Mouse (Mus musculus): Measurements from ENCODE around the gene Sec63. TPM values are rescaled to one million over a fixed set of nuclear protein-coding genes. Genes with fewer than 3 reads are reported as not detected.
A peak's percentile ranks its signal among the peaks of the same experiment; 100 is the strongest.

Sec63 gene
- polyA plus RNA-seq, 1 experiment: 35.1 TPM

GRCm38 (mm10) chr10:42842358-42842757 lies 81.1 kb downstream of the Sec63 start:
- no peak overlapping the region for H3K27ac ChIP-seq (ENCODE audit: insufficient read depth, low read length)
- TF ChIP-seq POLR2A (IDR thresholded peaks at IDR 0.05; ENCODE audit: insufficient read depth, low read length) (no peak), CTCF (IDR thresholded peaks at IDR 0.05; ENCODE audit: low read depth, low read length) (peak; percentile 95)
- no peaks in the 10 kb centered on the region for H3K36me3 ChIP-seq (ENCODE audit: control insufficient read depth, insufficient read depth, low read length, poor library complexity, severe bottlenecking)
- no peak overlapping the region for H3K4me3 ChIP-seq (ENCODE audit: low read depth, low read length)
- H3K27me3 ChIP-seq (ENCODE audit: control insufficient read depth, insufficient read depth, low read length, poor library complexity, severe bottlenecking): no peaks in the 10 kb centered on the region
- H3K9ac ChIP-seq (ENCODE audit: low read depth, poor library complexity, severe bottlenecking): no peak overlapping the region
- H3K9me3 ChIP-seq (replicated peaks; ENCODE audit: control insufficient read depth, insufficient read depth, low read length, poor library complexity, severe bottlenecking): peaks cover 6% of the 10 kb centered on the region; the same call in 1 of the 2 replicates
- no peaks in the 10 kb centered on the region for H3K4me1 ChIP-seq (ENCODE audit: control insufficient read depth, insufficient read depth, low read length)

- Histone ChIP-seq H3K9me3 (replicated peaks; ENCODE audit: control insufficient read depth, insufficient read depth, low read length, poor library complexity, severe bottlenecking) (peaks cover 6% of the 10 kb centered on the region; the same call in 1 of the 2 replicates), H3K4me1 (ENCODE audit: control insufficient read depth, insufficient read depth, low read length) (no peaks in the 10 kb centered on the region), H3K27me3 (ENCODE audit: control insufficient read depth, insufficient read depth, low read length, poor library complexity, severe bottlenecking) (no peaks in the 10 kb centered on the region), H3K4me3 (ENCODE audit: low read depth, low read length) (no peak overlapping the region), H3K27ac (ENCODE audit: insufficient read depth, low read length) (no peak overlapping the region), H3K9ac (ENCODE audit: low read depth, poor library complexity, severe bottlenecking) (no peak overlapping the region), H3K36me3 (ENCODE audit: control insufficient read depth, insufficient read depth, low read length, poor library complexity, severe bottlenecking) (no peaks in the 10 kb centered on the region)
- TF ChIP-seq CTCF (IDR thresholded peaks at IDR 0.05; ENCODE audit: low read depth, low read length) (no peak), POLR2A (IDR thresholded peaks at IDR 0.05; ENCODE audit: insufficient read depth, low read length) (no peak), EP300 (IDR thresholded peaks at IDR 0.05; ENCODE audit: insufficient read depth, low read depth, low read length) (no peak)
Observed at GRCm38 (mm10) chr10:42843416-42843815, 82.1 kb downstream of the Sec63 start.

- Histone ChIP-seq H3K27me3 (ENCODE audit: control insufficient read depth, insufficient read depth, low read length, poor library complexity, severe bottlenecking) (no peaks in the 10 kb centered on the region), H3K4me1 (ENCODE audit: control insufficient read depth, insufficient read depth, low read length) (no peaks in the 10 kb centered on the region), H3K36me3 (ENCODE audit: control insufficient read depth, insufficient read depth, low read length, poor library complexity, severe bottlenecking) (no peaks in the 10 kb centered on the region), H3K9me3 (replicated peaks; ENCODE audit: control insufficient read depth, insufficient read depth, low read length, poor library complexity, severe bottlenecking) (peaks cover 6% of the 10 kb centered on the region; the same call in 1 of the 2 replicates), H3K4me3 (ENCODE audit: low read depth, low read length) (no peak overlapping the region), H3K27ac (ENCODE audit: insufficient read depth, low read length) (no peak overlapping the region), H3K9ac (ENCODE audit: low read depth, poor library complexity, severe bottlenecking) (no peak overlapping the region)
- TF ChIP-seq EP300 (IDR thresholded peaks at IDR 0.05; ENCODE audit: insufficient read depth, low read depth, low read length) (no peak), CTCF (IDR thresholded peaks at IDR 0.05; ENCODE audit: low read depth, low read length) (no peak), POLR2A (IDR thresholded peaks at IDR 0.05; ENCODE audit: insufficient read depth, low read length) (no peak)
Observed at GRCm38 (mm10) chr10:42845480-42845879, 84.2 kb downstream of the Sec63 start.

- H3K27me3 ChIP-seq (ENCODE audit: control insufficient read depth, insufficient read depth, low read length, poor library complexity, severe bottlenecking): no peaks in the 10 kb centered on the region
- H3K27ac ChIP-seq (ENCODE audit: insufficient read depth, low read length): no peak overlapping the region
- H3K9me3 ChIP-seq (replicated peaks; ENCODE audit: control insufficient read depth, insufficient read depth, low read length, poor library complexity, severe bottlenecking): peaks cover 6% of the 10 kb centered on the region; the same call in 1 of the 2 replicates
- H3K9ac ChIP-seq (ENCODE audit: low read depth, poor library complexity, severe bottlenecking): no peak overlapping the region
- H3K36me3 ChIP-seq (ENCODE audit: control insufficient read depth, insufficient read depth, low read length, poor library complexity, severe bottlenecking): no peaks in the 10 kb centered on the region
- TF ChIP-seq EP300 (IDR thresholded peaks at IDR 0.05; ENCODE audit: insufficient read depth, low read depth, low read length) (no peak), POLR2A (IDR thresholded peaks at IDR 0.05; ENCODE audit: insufficient read depth, low read length) (no peak), CTCF (IDR thresholded peaks at IDR 0.05; ENCODE audit: low read depth, low read length) (no peak)
- no peaks in the 10 kb centered on the region for H3K4me1 ChIP-seq (ENCODE audit: control insufficient read depth, insufficient read depth, low read length)
- no peak overlapping the region for H3K4me3 ChIP-seq (ENCODE audit: low read depth, low read length)
Observed at GRCm38 (mm10) chr10:42848179-42849080, 87.1 kb downstream of the Sec63 start.

DNA sequence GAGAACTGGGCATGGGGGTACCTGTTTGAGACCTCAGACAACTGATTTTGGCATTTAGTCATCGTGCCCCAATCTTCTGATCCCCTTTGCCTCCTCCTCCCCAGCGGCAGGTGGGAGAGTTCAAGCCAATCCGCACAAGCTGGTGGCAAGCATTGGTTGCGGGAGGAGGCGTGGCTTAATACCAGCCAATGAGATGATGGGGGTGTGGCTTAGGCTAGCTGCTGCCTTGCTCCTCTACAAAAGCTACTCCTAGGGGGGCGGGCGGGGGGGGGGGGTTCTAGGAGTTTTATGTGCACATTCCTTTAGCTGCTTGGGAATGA lies 87.7 kb downstream of the Sec63 start:
- Histone ChIP-seq H3K4me1 (ENCODE audit: control insufficient read depth, insufficient read depth, low read length) (no peaks in the 10 kb centered on the region), H3K27me3 (ENCODE audit: control insufficient read depth, insufficient read depth, low read length, poor library complexity, severe bottlenecking) (no peaks in the 10 kb centered on the region), H3K4me3 (ENCODE audit: low read depth, low read length) (no peak overlapping the region), H3K27ac (ENCODE audit: insufficient read depth, low read length) (no peak overlapping the region), H3K9me3 (replicated peaks; ENCODE audit: control insufficient read depth, insufficient read depth, low read length, poor library complexity, severe bottlenecking) (peaks cover 6% of the 10 kb centered on the region; the same call in 1 of the 2 replicates), H3K36me3 (ENCODE audit: control insufficient read depth, insufficient read depth, low read length, poor library complexity, severe bottlenecking) (no peaks in the 10 kb centered on the region), H3K9ac (ENCODE audit: low read depth, poor library complexity, severe bottlenecking) (no peak overlapping the region)
- TF ChIP-seq CTCF (IDR thresholded peaks at IDR 0.05; ENCODE audit: low read depth, low read length): no peak
- no peak for TF ChIP-seq EP300 (IDR thresholded peaks at IDR 0.05; ENCODE audit: insufficient read depth, low read depth, low read length)

- Histone ChIP-seq H3K9me3 (replicated peaks; ENCODE audit: control insufficient read depth, insufficient read depth, low read length, poor library complexity, severe bottlenecking) (no peaks in the 10 kb centered on the region), H3K4me1 (ENCODE audit: control insufficient read depth, insufficient read depth, low read length) (no peaks in the 10 kb centered on the region), H3K27me3 (ENCODE audit: control insufficient read depth, insufficient read depth, low read length, poor library complexity, severe bottlenecking) (no peaks in the 10 kb centered on the region), H3K9ac (ENCODE audit: low read depth, poor library complexity, severe bottlenecking) (no peak overlapping the region), H3K36me3 (ENCODE audit: control insufficient read depth, insufficient read depth, low read length, poor library complexity, severe bottlenecking) (no peaks in the 10 kb centered on the region), H3K27ac (ENCODE audit: insufficient read depth, low read length) (no peak overlapping the region), H3K4me3 (ENCODE audit: low read depth, low read length) (no peak overlapping the region)
- TF ChIP-seq POLR2A (IDR thresholded peaks at IDR 0.05; ENCODE audit: insufficient read depth, low read length) (no peak), EP300 (IDR thresholded peaks at IDR 0.05; ENCODE audit: insufficient read depth, low read depth, low read length) (no peak), CTCF (IDR thresholded peaks at IDR 0.05; ENCODE audit: low read depth, low read length) (no peak)
Observed at GRCm38 (mm10) chr10:42854838-42855237, 93.5 kb downstream of the Sec63 start.

All from ES-Bruce4 (cell line).